In the genomic region with DNA sequence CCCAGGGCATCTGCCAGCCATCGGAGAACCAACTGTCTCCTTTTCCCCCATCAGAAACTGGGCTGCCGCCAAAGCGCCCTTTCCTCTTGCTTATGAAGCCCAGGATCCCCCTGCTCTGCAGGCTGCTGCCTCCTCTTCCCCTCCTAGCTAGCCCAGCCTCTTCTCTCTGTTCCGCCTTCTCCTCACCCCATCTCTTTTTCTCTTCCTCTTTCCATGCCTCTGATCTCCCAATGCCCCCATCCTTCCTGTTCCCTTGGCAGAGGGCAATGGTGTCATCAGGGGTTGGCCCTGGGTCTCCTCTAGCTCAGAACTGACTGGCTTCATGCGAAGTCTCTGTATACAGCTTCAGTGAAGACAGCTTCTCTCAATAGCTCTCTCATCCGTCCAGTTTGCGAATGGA, we compare ENCODE assay signal across 20 mouse cellular contexts.
A peak's percentile ranks its signal among the peaks of the same experiment; 100 is the strongest.
DNase-seq lines count a peak whose midpoint lies in the region; ATAC-seq and TF ChIP-seq lines count a peak whose summit lies in the region.
"Had no signal": no experiment of that assay in that cellular context is flagged by ENCODE, and none has a peak within 500 bp of the region (broad histone marks: within the 10 kb centered on the region; RNA-seq: fewer than 3 reads in every experiment).

No protein-coding gene starts in this region.

- no peaks in the 10 kb centered on the region for H3K36me3 ChIP-seq in hindbrain, postnatal 0 days (ENCODE audit: insufficient read depth, low read length)
- H3K36me3 ChIP-seq: embryonic facial prominence, embryonic 12.5 days; G1E; lung, embryonic 15.5 days had no signal

- intact Hi-C loops in heart, postnatal 25 days (cut with DNase I), result no loop called here

- no peak overlapping the region for H3K4me2 ChIP-seq in hindbrain, postnatal 0 days (ENCODE audit: low read depth, low read length)
- H3K4me2 ChIP-seq: embryonic facial prominence, embryonic 12.5 days; heart, embryonic 11.5 days; lung, embryonic 15.5 days; midbrain, embryonic 11.5 days had no signal

- TF ChIP-seq POLR2A in lung, adult 2 months (IDR thresholded peaks at IDR 0.05; ENCODE audit: borderline replicate concordance, extremely low read depth, low read depth, low read length), result no peak
- TF ChIP-seq POLR2A in bone marrow macrophage, adult 2 months (IDR thresholded peaks at IDR 0.05; ENCODE audit: borderline replicate concordance, low read depth, low read length), result no peak

- H3K4me1 ChIP-seq in lung, adult 2 months (ENCODE audit: control insufficient read depth, insufficient read depth, low read length), result no peaks in the 10 kb centered on the region
- peaks cover 73% of the 10 kb centered on the region for H3K4me1 ChIP-seq in bone marrow macrophage, adult 2 months (ENCODE audit: control insufficient read depth, insufficient read depth, low read length)
- H3K4me1 ChIP-seq in hindbrain, postnatal 0 days (ENCODE audit: insufficient read depth, low read length), result no peaks in the 10 kb centered on the region

- peak overlapping the region; percentile 81 for H3K27ac ChIP-seq in bone marrow macrophage, adult 2 months (ENCODE audit: insufficient read depth, low read depth, low read length)
- no peak overlapping the region for H3K27ac ChIP-seq in hindbrain, postnatal 0 days
- H3K27ac ChIP-seq: lung, embryonic 15.5 days had no signal

- no peaks in the 10 kb centered on the region for H3K27me3 ChIP-seq in hindbrain, postnatal 0 days (ENCODE audit: insufficient read depth, low read length)
- H3K27me3 ChIP-seq: embryonic facial prominence, embryonic 12.5 days; lung, embryonic 15.5 days had no signal

- no peak overlapping the region for H3K9ac ChIP-seq in hindbrain, postnatal 0 days (replicated peaks; ENCODE audit: low read length)
- H3K9ac ChIP-seq: embryonic facial prominence, embryonic 12.5 days; lung, embryonic 15.5 days had no signal

- H3K9me3 ChIP-seq in hindbrain, postnatal 0 days (ENCODE audit: low read length), result no peaks in the 10 kb centered on the region
- H3K9me3 ChIP-seq: embryonic facial prominence, embryonic 12.5 days; G1E; lung, embryonic 15.5 days had no signal

- ATAC-seq in hindbrain, postnatal 0 days, result no peak

- H3K4me3 ChIP-seq in lung, adult 2 months (replicated peaks; ENCODE audit: extremely low read depth, low read depth, low read length), result no peak overlapping the region
- no peak overlapping the region for H3K4me3 ChIP-seq in bone marrow macrophage, adult 2 months (ENCODE audit: insufficient read depth, low read length)
- H3K4me3 ChIP-seq in hindbrain, postnatal 0 days (ENCODE audit: low read length), result no peak overlapping the region
- H3K4me3 ChIP-seq: embryonic facial prominence, embryonic 12.5 days; lung, embryonic 15.5 days; myocyte had no signal

- 84% methylated on average over 7 of the region's 7 CpGs for WGBS in lung, adult 2 months
- 93% methylated on average over 7 of the region's 7 CpGs for WGBS in hindbrain, postnatal 0 days

- no peak for TF ChIP-seq CTCF in lung, adult 2 months (IDR thresholded peaks at IDR 0.05; ENCODE audit: insufficient read depth, low read length)
- TF ChIP-seq CTCF in bone marrow macrophage, adult 2 months (IDR thresholded peaks at IDR 0.05; ENCODE audit: low read depth, low read length), result no peak
- no peak for TF ChIP-seq CTCF in hindbrain, postnatal 0 days (IDR thresholded peaks at IDR 0.05; ENCODE audit: low read depth)

- peak; percentile 12 for DNase-seq in heart, postnatal 25 days (ENCODE audit: low spot score)
- DNase-seq in heart, adult 8-10 months (ENCODE audit: low spot score), result no peak
- DNase-seq in lung, adult 18-20 months, result peak; percentile 35 to 43
- no peak for DNase-seq in lung, adult 2 months
- DNase-seq in monocyte, adult 2 months (ENCODE audit: low read depth in 1 of 2, low spot score in 2 of 2), result peak; percentile 63 to 68
- no peak for DNase-seq in hindbrain, postnatal 0 days (ENCODE audit: low spot score)
- no peak for DNase-seq in Muller cell, postnatal 12 days (ENCODE audit: inconsistent ontology term)
- DNase-seq: adrenal gland, postnatal 10 days; cerebellum, postnatal 25 days; gastrocnemius, postnatal 14 days; heart, postnatal 4 days; kidney, postnatal 14 days; thymus, postnatal 4 days had no signal

Comparison
In these comparisons a context has a peak if more than half of its experiments do, and no peak if none do; other contexts are left out.
1. DNase-seq: peak in heart, postnatal 25 days (single experiment), lung, adult 18-20 months (2 of 2) and monocyte, adult 2 months (2 of 2); none in heart, adult 8-10 months (single experiment), lung, adult 2 months (single experiment), hindbrain, postnatal 0 days (single experiment) and Muller cell, postnatal 12 days (single experiment).